Mouse (Mus musculus) brain, embryonic 14.5 days (tissue): Measurements from ENCODE around the gene Eef1akmt2.

Experiments used
- CTCF ChIP-seq: fragments of 200-500 bp; IDR thresholded peaks from 2 replicates; pipeline ENCODE4 v1.5.1; 2012; ENCODE audit warnings: inconsistent platforms, mild to moderate bottlenecking, moderate library complexity, borderline replicate concordance; ENCODE audit not compliant: insufficient read depth, insufficient read length; ENCODE audit errors: extremely low read depth
- POLR2A ChIP-seq: fragments of 200-500 bp; IDR thresholded peaks from 2 replicates; pipeline ENCODE4 v1.6.1; 2012; ENCODE audit warnings: mild to moderate bottlenecking, inconsistent platforms, borderline replicate concordance; ENCODE audit not compliant: poor library complexity, insufficient read depth, insufficient read length, severe bottlenecking; ENCODE audit errors: extremely low read depth

DNA sequence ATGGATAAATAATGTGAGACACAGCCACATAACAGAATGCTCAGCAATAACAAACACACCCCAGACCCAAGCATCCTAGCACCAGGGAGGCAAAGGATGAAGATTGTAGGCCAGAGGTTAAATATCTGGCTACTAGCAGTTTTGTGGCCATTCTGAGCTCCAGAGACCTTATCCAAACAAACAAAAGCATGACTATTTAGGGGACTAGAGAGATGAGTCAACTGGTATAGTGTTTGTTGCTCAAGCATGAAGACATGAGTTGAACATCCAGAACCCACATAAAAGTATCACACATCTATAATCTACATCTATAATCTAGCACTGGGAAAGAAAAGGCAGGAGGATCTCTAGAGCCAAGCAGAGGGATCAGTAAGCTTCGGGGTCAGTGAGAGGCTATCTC, 10.0 kb downstream of the Eef1akmt2 start:
- no peak for TF ChIP-seq POLR2A
- TF ChIP-seq CTCF = no peak
